Mouse (Mus musculus) sigmoid colon, adult 10 weeks (tissue): ENCODE measurements around the gene Tfcp2l1. TPM values are rescaled to one million over a fixed set of nuclear protein-coding genes. Genes with fewer than 3 reads are reported as not detected.

Experiments
- polyA plus RNA-seq: library from polyadenylated mRNA; stranded (reverse); fragments of 350-450 nt; fragmentation: Illumina TruSeq; extraction: RNeasy Lipid Tissue Mini Kit (QIAGEN cat#74804); gene quantifications from one replicate; pipeline ENCODE4 v1.2.3, GENCODE M21; 2014; ENCODE audit warnings: low read depth, low replicate concordance

The Tfcp2l1 gene
- 233 TPM for polyA plus RNA-seq

DNA sequence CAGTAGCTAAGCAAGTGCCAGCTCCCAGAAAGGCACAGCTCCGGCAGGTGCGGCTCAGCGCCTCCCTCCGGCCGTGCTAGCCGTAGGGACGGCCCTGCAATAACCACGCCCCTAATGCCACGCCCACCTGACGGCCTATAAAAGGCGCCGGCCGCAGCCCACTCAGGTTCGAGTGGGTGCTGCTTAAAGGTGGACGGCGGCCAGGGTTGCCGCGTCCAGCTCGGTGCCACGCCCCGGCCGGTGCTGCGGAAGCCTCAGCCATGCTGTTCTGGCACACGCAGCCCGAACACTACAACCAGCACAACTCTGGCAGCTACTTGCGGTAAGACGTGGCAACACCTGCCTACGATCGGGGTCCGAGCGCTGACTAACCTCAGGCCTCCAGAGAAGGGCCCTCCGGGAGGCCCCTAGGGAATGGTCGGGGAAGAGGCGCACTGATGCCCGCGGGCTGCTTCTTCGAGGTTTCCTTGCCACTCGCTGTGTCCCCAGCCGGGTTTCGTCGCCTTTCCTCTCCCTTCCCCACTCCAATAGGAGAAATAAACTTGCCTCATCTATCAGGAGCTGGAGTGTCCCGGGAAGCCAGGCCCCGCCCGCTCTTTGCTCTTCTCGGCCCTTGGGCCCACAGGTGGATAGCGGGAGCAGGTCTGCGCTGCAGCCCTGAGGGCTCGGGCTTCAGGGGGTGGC is at the start of gene Tfcp2l1:
Gene Tfcp2l1 (plus strand): TSS at position 165 of the 684 bp plus-strand sequence.

Other genes with a start within 250 kb of the Tfcp2l1 start
- 25.6 TPM for gene Clasp1, start 238.9 kb upstream of the Tfcp2l1 start, polyA plus RNA-seq